Mouse (Mus musculus) midbrain, embryonic 13.5 days (tissue): ENCODE data around the gene Ppp1r18. TPM values are rescaled to one million over a fixed set of nuclear protein-coding genes. Genes with fewer than 3 reads are reported as not detected.

ENCODE experiments used
- ATAC-seq: fragments of 200-750 bp; cut with Nextera tagmentation; 2 replicates; pipeline ENCODE4 v1.8.0; 2017; ENCODE audit warnings: mild to moderate bottlenecking, moderate TSS enrichment, moderate library complexity
- H3K27ac ChIP-seq: fragments of 300-500 bp; sonication (generic); 2 replicates; pipeline ENCODE4 v1.5.1; 2015; ENCODE audit warnings: inconsistent platforms, mild to moderate bottlenecking, moderate library complexity
- H3K27me3 ChIP-seq: fragments of 300-500 bp; sonication (generic); 2 replicates; pipeline ENCODE4 v1.6.1; 2015; ENCODE audit warnings: mild to moderate bottlenecking, inconsistent platforms
- H3K36me3 ChIP-seq: fragments of 300-500 bp; sonication (generic); 2 replicates; pipeline ENCODE4 v1.6.1; 2015; ENCODE audit warnings: mild to moderate bottlenecking, inconsistent platforms
- H3K4me1 ChIP-seq: fragments of 300-500 bp; sonication (generic); replicated peaks from 2 replicates; pipeline ENCODE4 v1.6.1; 2015; ENCODE audit warnings: inconsistent platforms
- H3K4me2 ChIP-seq: fragments of 300-500 bp; sonication (generic); replicated peaks from 2 replicates; pipeline ENCODE4 v1.6.1; 2015; ENCODE audit warnings: moderate library complexity, mild to moderate bottlenecking, inconsistent platforms
- H3K4me3 ChIP-seq: fragments of 300-500 bp; sonication (generic); replicated peaks from 2 replicates; pipeline ENCODE4 v1.5.1; 2015; ENCODE audit warnings: mild to moderate bottlenecking, inconsistent platforms
- H3K9ac ChIP-seq: fragments of 300-500 bp; sonication (generic); replicated peaks from 2 replicates; pipeline ENCODE4 v1.6.1; 2015; ENCODE audit warnings: mild to moderate bottlenecking, inconsistent platforms
- H3K9me3 ChIP-seq: fragments of 300-500 bp; sonication (generic); 2 replicates; pipeline ENCODE4 v1.6.1; 2016; ENCODE audit warnings: mild to moderate bottlenecking, inconsistent platforms
- WGBS: fragments of 180-500 bp; shearing (Covaris S2); methylation state at CpG from one replicate; pipeline ENCODE4 v1.1.7; 2015; 5-methylcytosine and 5-hydroxymethylcytosine counted together
- polyA plus RNA-seq: library from polyadenylated mRNA; unstranded; fragments of >200 nt; fragmentation: Nextera tagmentation; extraction: Ambion mirVana; gene quantifications from 2 replicates; pipeline ENCODE4 v1.2.1, GENCODE M21; 2015

Gene Ppp1r18
- polyA plus RNA-seq, 1 experiment from 2014 or later: 27.4 TPM

DNA sequence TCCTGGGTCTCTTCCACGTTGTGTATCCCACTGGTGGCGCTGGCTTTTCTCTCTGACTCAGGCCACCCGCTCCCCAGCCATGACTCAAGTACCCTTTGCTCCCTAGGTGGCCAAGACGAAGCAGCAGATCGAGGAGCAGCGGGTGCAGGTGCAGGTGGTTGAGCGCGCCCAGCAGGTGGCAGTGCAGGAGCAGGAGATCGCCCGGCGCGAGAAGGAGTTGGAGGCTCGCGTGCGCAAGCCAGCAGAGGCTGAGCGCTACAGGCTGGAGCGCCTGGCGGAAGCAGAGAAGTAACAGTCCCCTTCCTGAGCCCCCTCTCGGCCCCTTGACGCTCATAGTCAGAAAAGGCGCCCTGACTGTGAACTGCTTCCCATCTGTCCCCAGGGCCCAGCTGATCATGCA lies 35.7 kb upstream of the Ppp1r18 start:
- peaks cover 27% of the 10 kb centered on the region for H3K4me1 ChIP-seq
- H3K27me3 ChIP-seq: no peaks in the 10 kb centered on the region
- 1% methylated on average over 21 of the region's 21 CpGs for WGBS
- peak overlapping the region; percentile 15; the same call in 1 of the 2 replicates for H3K4me2 ChIP-seq
- H3K27ac ChIP-seq: no peak overlapping the region
- H3K9me3 ChIP-seq: no peaks in the 10 kb centered on the region
- peak overlapping the region; percentile 2; the same call in 1 of the 2 replicates for H3K4me3 ChIP-seq
- peaks cover 59% of the 10 kb centered on the region for H3K36me3 ChIP-seq
- no peak overlapping the region for H3K9ac ChIP-seq
- ATAC-seq: peak; percentile 75

DNA sequence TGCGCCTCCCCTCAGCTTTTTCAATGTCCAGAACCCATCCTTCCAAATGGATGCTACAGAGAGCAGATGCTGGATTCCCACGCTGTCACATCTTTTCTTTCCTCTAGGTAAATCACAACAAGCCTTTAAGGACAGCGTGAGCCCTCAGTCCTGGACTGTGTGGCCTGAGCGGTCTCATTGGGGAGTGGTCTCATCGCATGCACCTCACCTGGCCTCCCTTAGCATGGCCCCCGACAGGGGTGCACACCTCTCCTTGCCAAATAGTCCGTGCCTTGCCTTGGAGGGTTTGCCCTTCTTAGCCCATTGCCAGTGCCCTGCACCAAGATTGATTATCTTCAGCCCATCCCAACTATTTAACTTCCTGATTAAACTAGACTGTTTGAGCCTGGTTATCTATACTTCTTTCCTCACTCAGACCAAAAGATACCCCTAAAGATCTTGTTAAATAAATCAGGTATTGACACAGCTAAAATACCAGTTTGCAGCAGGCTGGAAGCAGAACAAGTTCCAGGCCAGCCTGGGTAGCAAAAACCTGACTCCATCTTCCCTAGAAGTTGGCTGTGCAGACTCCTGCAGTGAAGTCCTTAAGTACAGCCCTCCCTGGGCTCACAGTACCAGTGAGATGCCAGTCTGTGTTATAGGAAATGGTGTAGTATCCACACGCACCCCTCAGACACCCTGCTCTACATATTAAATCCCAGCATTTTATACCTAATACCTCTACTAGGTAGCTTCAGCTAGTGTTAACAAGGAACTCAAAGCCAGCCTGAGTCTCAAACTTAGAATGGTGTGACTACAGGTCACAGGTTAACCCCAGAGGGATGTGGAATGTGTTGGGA lies 32.8 kb upstream of the Ppp1r18 start:
- H3K4me2 ChIP-seq: no peak overlapping the region

GRCm38 (mm10) chr17:35833239-35833751 lies 32.1 kb upstream of the Ppp1r18 start:
- H3K4me2 ChIP-seq: no peak overlapping the region
- no peaks in the 10 kb centered on the region for H3K27me3 ChIP-seq
- H3K4me3 ChIP-seq: 0 out of 2 replicates have a peak overlapping the region, but pooled peaks have one; percentile 3
- no peak overlapping the region for H3K9ac ChIP-seq
- H3K27ac ChIP-seq: 0 out of 2 replicates have a peak overlapping the region, but pooled peaks have one; percentile 16
- peaks cover 51% of the 10 kb centered on the region for H3K36me3 ChIP-seq
- H3K9me3 ChIP-seq: no peaks in the 10 kb centered on the region
- WGBS: 32% methylated on average over 5 of the region's 5 CpGs
- peaks cover 42% of the 10 kb centered on the region for H3K4me1 ChIP-seq
- ATAC-seq: no peak

More for the DNA sequence above, 32.8 kb upstream of the Ppp1r18 start:
- no peak for ATAC-seq
- Histone ChIP-seq H3K9ac (no peak overlapping the region), H3K4me1 (peaks cover 42% of the 10 kb centered on the region), H3K27me3 (no peaks in the 10 kb centered on the region), H3K9me3 (no peaks in the 10 kb centered on the region), H3K36me3 (peaks cover 58% of the 10 kb centered on the region), H3K27ac (peak overlapping the region; percentile 15; the same call in 1 of the 2 replicates), H3K4me3 (no peak overlapping the region)
- 69% methylated on average over 8 of the region's 8 CpGs for WGBS

DNA sequence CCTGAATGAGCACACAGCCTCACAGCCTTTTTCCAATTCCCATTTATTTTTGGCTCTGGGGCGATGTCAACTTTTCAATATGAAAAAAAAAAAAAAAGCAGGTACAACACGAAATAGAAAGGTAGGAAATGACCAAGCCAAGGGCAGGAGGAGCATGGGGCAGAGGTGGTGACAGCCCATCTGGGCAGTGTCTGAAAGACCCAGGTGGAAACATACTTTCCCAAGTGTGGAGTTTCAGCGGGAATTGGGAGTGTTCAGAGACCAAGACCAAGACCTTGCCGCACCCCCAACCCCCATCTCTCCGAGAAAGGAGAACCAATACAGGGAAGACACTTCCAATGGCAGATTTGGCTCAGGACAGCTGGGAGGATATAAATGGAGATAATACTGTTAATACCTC lies 31.5 kb upstream of the Ppp1r18 start:
- Histone ChIP-seq H3K4me3 (peak overlapping the region; percentile 22), H3K36me3 (peaks cover 51% of the 10 kb centered on the region), H3K9me3 (no peaks in the 10 kb centered on the region), H3K4me2 (peak overlapping the region; percentile 86), H3K27me3 (no peaks in the 10 kb centered on the region), H3K4me1 (peaks cover 47% of the 10 kb centered on the region), H3K27ac (0 out of 2 replicates have a peak overlapping the region, but pooled peaks have one; percentile 32), H3K9ac (peak overlapping the region; percentile 55)
- ATAC-seq: no peak
- 64% methylated on average over 5 of the region's 5 CpGs for WGBS

DNA sequence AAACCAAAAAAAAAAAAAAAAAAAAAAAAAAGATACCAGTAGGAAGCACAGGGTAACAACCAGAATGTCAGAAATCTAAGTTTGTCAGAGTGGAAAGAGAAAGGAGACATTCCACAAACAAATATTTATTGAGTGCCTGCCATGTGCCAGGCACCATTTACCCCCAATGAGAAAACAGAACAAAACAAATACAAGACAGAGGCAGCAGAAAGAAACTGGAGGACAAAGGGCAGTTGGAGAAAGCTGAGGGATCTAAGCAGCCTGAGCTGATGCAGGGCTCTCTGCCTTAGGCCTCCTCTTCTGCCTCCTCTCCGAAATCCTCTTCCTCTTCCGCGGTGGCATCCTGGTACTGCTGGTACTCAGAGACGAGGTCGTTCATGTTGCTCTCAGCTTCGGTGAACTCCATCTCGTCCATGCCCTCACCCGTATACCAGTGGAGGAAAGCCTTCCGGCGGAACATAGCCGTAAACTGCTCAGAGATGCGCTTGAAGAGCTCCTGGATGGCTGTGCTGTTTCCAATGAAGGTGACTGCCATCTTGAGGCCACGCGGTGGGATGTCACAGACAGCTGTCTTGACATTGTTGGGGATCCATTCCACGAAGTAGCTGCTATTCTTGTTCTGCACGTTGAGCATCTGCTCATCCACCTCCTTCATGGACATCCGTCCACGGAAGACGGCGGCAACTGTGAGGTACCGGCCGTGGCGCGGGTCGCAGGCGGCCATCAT lies 30.5 kb upstream of the Ppp1r18 start:
- WGBS: 79% methylated on average over 26 of the region's 26 CpGs
- Histone ChIP-seq H3K9ac (peak overlapping the region; percentile 99), H3K27me3 (no peaks in the 10 kb centered on the region), H3K36me3 (peaks cover 51% of the 10 kb centered on the region), H3K27ac (peak overlapping the region; percentile 25; the same call in 1 of the 2 replicates), H3K9me3 (no peaks in the 10 kb centered on the region), H3K4me1 (peaks cover 50% of the 10 kb centered on the region), H3K4me2 (peak overlapping the region; percentile 86), H3K4me3 (peak overlapping the region; percentile 94)
- ATAC-seq: no peak

- Histone ChIP-seq H3K27ac (peak overlapping the region; percentile 41; the same call in 1 of the 2 replicates), H3K9ac (peak overlapping the region; percentile 99), H3K36me3 (peaks cover 48% of the 10 kb centered on the region), H3K9me3 (no peaks in the 10 kb centered on the region), H3K4me3 (peak overlapping the region; percentile 94), H3K27me3 (no peaks in the 10 kb centered on the region), H3K4me1 (peaks cover 51% of the 10 kb centered on the region), H3K4me2 (peak overlapping the region; percentile 86)
- 76% methylated on average over 26 of the region's 26 CpGs for WGBS
- ATAC-seq: no peak
These were observed 29.8 kb upstream of the Ppp1r18 start for GRCm38 (mm10) chr17:35835424-35836140.

DNA sequence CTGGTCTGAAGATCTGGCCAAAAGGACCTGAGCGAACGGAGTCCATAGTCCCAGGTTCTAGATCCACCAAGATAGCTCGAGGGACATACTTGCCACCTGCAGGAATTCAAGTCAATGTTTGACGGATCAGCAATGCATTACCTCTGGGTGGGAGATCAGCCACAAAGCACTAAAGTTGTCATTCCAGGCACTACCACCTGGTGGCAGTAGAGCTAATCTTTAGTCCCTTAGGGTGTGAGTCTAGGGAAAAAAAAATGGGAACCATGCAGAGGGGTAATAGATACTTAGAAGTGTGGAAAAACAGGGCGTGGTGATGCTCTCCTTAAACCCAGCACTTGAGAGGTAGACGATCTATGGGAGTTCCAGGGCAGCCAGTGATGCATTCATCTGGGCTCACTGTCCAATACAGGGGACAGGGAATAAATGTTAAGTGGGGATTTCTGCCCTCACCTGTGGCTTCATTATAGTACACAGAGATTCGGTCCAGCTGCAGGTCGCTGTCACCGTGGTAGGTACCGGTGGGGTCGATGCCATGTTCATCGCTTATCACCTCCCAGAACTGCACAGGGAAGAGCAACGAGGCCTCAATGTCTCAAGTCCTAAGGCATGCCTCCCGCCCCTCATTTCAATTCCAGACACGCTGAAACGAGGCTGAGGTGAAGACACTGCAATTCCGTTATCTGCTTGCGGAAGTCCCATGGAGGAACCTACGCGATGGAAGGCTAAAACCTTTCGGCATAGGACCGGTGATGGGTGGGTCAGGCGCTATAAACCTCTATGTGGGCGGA lies 29.0 kb upstream of the Ppp1r18 start:
- H3K9me3 ChIP-seq: no peaks in the 10 kb centered on the region
- peak overlapping the region; percentile 94 for H3K4me3 ChIP-seq
- 7% methylated on average over 24 of the region's 24 CpGs for WGBS
- peak overlapping the region; percentile 99 for H3K27ac ChIP-seq
- peaks cover 41% of the 10 kb centered on the region for H3K36me3 ChIP-seq
- H3K9ac ChIP-seq: peak overlapping the region; percentile 99
- ATAC-seq: peak; percentile 4; the same call in 1 of the 2 replicates
- H3K4me1 ChIP-seq: peaks cover 51% of the 10 kb centered on the region
- H3K4me2 ChIP-seq: peak overlapping the region; percentile 86
- H3K27me3 ChIP-seq: no peaks in the 10 kb centered on the region

GRCm38 (mm10) chr17:35836991-35837422 lies 28.4 kb upstream of the Ppp1r18 start:
- peak overlapping the region; percentile 99 for H3K9ac ChIP-seq
- H3K4me3 ChIP-seq: peak overlapping the region; percentile 94
- peaks cover 41% of the 10 kb centered on the region for H3K36me3 ChIP-seq
- H3K27me3 ChIP-seq: no peaks in the 10 kb centered on the region
- peaks cover 54% of the 10 kb centered on the region for H3K4me1 ChIP-seq
- peak overlapping the region; percentile 99 for H3K27ac ChIP-seq
- ATAC-seq: peak; percentile 7
- no peaks in the 10 kb centered on the region for H3K9me3 ChIP-seq
- H3K4me2 ChIP-seq: peak overlapping the region; percentile 86
- 1% methylated on average over 25 of the region's 25 CpGs for WGBS

GRCm38 (mm10) chr17:35837487-35837886 lies 27.9 kb upstream of the Ppp1r18 start:
- H3K4me3 ChIP-seq: peak overlapping the region; percentile 94
- no peak for ATAC-seq
- 0% methylated on average over 18 of the region's 18 CpGs for WGBS
- H3K27me3 ChIP-seq: no peaks in the 10 kb centered on the region
- no peaks in the 10 kb centered on the region for H3K9me3 ChIP-seq
- peaks cover 41% of the 10 kb centered on the region for H3K36me3 ChIP-seq
- peaks cover 59% of the 10 kb centered on the region for H3K4me1 ChIP-seq
- peak overlapping the region; percentile 99 for H3K9ac ChIP-seq
- peak overlapping the region; percentile 99 for H3K27ac ChIP-seq
- peak overlapping the region; percentile 86 for H3K4me2 ChIP-seq

DNA sequence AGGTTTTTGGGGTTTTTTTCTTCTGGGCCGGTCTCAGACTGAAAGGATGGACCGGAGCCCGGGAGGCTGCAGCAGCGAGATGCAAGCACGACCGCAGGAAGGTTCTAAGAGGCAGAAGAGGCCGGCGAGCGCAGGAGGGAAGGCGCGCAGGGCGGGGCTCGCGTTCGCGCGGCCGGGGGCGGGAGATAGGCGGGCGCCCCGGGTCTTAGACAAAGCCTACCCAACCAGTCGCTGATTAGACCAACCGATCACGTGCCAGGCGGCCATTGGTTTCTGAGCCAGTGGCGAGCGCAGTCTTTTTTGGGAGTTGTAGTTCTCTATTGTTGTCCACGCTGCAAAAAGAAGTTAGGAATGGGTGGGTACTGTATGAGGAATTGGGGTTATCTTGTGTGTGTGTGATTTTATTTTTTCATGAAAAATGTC lies 27.3 kb upstream of the Ppp1r18 start, which contains the start of gene Tubb5:
Tubb5 (minus strand) TSS at position 185 of the 423 bp plus-strand sequence.
- ATAC-seq: peak; percentile 76
- H3K27ac ChIP-seq: peak within 1 kb of the TSS; percentile 99
- H3K9ac ChIP-seq: peak within 1 kb of the TSS; percentile 99
- H3K36me3 ChIP-seq: peaks cover 37% of the 10 kb centered on the region
- H3K4me1 ChIP-seq: peaks cover 63% of the 10 kb centered on the region
- no peaks in the 10 kb centered on the region for H3K9me3 ChIP-seq
- WGBS: under 1% methylated on average over 29 of the region's 29 CpGs
- H3K27me3 ChIP-seq: no peaks in the 10 kb centered on the region
- peak within 1 kb of the TSS; percentile 94 for H3K4me3 ChIP-seq
- H3K4me2 ChIP-seq: peak within 1 kb of the TSS; percentile 86
